Mouse (Mus musculus): ENCODE data around the gene Fam173a. TPM values are rescaled to one million over a fixed set of nuclear protein-coding genes. Genes with fewer than 3 reads are reported as not detected.
A peak's percentile ranks its signal among the peaks of the same experiment; 100 is the strongest.

Fam173a gene
- polyA plus RNA-seq, 1 experiment from 2014 or later, result 103 TPM

DNA sequence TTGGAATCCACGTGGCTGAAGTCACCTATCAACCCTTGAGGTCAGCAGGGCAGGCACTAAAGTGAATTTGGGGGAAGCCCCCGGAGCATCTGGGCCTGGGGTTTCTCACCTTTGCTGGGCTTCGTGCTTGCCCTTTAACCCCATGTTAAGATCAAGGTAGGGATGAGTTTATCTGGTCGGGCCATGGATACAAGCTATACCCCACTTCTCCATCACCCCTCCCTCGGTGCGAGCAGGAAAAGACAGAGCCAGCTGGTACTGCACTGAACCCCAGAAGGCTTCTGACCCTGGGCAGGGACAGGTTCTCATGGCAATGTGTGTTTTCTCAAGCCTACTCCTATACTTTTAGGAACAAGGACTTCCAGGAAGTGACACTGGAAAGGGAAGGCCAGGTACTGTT, 11.4 kb downstream of the Fam173a start:
- Histone ChIP-seq H3K4me1 (ENCODE audit: control insufficient read depth, insufficient read depth, low read depth, low read length) (peaks cover 24% of the 10 kb centered on the region), H3K36me3 (ENCODE audit: control insufficient read depth, insufficient read depth, low read length) (peaks cover 22% of the 10 kb centered on the region), H3K9me3 (ENCODE audit: control insufficient read depth, low read length) (no peaks in the 10 kb centered on the region), H3K4me3 (ENCODE audit: low read length) (no peak overlapping the region), H3K27ac (ENCODE audit: low read depth, low read length) (no peak overlapping the region), H3K27me3 (replicated peaks; ENCODE audit: control insufficient read depth, insufficient read depth, low read length) (no peaks in the 10 kb centered on the region), H3K9ac (ENCODE audit: low read depth, low read length) (no peak overlapping the region), H3K4me2 (ENCODE audit: low read length) (no peak overlapping the region)
- WGBS, result 85% methylated on average over 6 of the region's 6 CpGs
- no peak for ATAC-seq

DNA sequence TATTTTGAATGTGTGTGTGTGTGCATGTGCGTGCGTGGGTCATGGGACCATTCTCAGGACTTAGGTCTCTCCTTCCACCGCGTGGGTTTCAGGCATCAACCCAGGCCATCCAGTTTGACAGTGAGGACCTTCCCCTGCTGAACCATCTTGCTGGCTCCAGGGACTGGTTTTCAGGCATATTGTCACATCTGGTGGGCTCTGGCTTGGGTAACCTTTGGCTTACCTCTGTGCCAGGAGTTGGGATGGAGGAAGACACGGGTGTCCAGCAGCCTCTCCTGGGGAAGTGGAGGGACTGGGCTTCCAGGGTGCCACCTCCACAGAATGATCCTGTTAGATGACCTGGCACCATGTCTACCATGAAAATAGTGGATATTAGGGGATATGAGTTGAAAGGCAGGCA, 14.8 kb downstream of the Fam173a start:
- H3K27me3 ChIP-seq (replicated peaks; ENCODE audit: control insufficient read depth, insufficient read depth, low read length), result no peaks in the 10 kb centered on the region
- peaks cover 11% of the 10 kb centered on the region for H3K4me1 ChIP-seq (ENCODE audit: control insufficient read depth, insufficient read depth, low read depth, low read length)
- ATAC-seq, result no peak
- H3K9me3 ChIP-seq (ENCODE audit: control insufficient read depth, low read length), result no peaks in the 10 kb centered on the region
- H3K27ac ChIP-seq (ENCODE audit: low read depth, low read length), result no peak overlapping the region
- no peak overlapping the region for H3K9ac ChIP-seq (ENCODE audit: low read depth, low read length)
- 94% methylated on average over 5 of the region's 5 CpGs for WGBS
- no peak overlapping the region for H3K4me3 ChIP-seq (ENCODE audit: low read length)
- no peak overlapping the region for H3K4me2 ChIP-seq (ENCODE audit: low read length)
- peaks cover 22% of the 10 kb centered on the region for H3K36me3 ChIP-seq (ENCODE audit: control insufficient read depth, insufficient read depth, low read length)

DNA sequence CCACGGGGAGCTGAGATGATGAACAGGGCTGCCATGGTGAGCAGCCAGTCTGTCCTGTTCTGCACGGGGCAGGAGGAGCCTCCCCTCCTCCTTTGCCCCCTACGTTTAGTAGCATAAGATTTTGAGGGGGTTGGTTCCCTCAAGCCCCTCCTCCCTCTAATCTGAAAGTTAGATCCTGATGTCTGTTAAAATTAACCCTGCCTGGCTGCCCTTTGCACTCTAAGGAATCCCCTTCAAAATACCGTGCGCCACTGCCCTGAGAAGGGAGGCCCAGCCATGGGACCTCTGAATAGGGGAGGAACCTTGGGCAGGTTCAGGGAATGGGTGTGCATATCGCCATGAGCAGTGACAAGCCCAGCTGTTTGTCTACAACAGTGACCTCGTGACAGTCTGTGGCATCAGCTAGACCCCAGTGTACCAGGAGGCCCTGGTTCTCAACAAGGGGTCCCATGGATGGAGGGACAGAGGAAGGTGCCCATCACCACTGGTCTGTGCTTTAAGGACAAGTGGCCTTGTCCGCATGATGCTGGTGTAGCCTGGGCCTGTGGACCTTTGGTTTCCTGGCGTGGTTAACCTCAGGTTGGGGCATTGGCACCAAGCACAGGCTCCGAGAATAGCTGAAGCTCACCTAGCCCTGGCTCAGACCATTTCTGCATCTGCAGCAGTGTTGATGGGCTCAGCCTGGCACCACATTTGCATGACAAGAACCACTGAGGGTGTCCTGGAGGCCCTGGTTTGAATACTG, 17.2 kb downstream of the Fam173a start:
- no peaks in the 10 kb centered on the region for H3K27me3 ChIP-seq (replicated peaks; ENCODE audit: control insufficient read depth, insufficient read depth, low read length)
- H3K9ac ChIP-seq (ENCODE audit: low read depth, low read length), result no peak overlapping the region
- ATAC-seq, result no peak
- no peaks in the 10 kb centered on the region for H3K9me3 ChIP-seq (ENCODE audit: control insufficient read depth, low read length)
- no peak overlapping the region for H3K4me2 ChIP-seq (ENCODE audit: low read length)
- peaks cover 8% of the 10 kb centered on the region; the same call in 1 of the 2 replicates for H3K36me3 ChIP-seq (ENCODE audit: control insufficient read depth, insufficient read depth, low read length)
- H3K4me3 ChIP-seq (ENCODE audit: low read length), result no peak overlapping the region
- no peak overlapping the region for H3K27ac ChIP-seq (ENCODE audit: low read depth, low read length)
- 84% methylated on average over 10 of the region's 10 CpGs for WGBS
- H3K4me1 ChIP-seq (ENCODE audit: control insufficient read depth, insufficient read depth, low read depth, low read length), result peaks cover 7% of the 10 kb centered on the region

DNA sequence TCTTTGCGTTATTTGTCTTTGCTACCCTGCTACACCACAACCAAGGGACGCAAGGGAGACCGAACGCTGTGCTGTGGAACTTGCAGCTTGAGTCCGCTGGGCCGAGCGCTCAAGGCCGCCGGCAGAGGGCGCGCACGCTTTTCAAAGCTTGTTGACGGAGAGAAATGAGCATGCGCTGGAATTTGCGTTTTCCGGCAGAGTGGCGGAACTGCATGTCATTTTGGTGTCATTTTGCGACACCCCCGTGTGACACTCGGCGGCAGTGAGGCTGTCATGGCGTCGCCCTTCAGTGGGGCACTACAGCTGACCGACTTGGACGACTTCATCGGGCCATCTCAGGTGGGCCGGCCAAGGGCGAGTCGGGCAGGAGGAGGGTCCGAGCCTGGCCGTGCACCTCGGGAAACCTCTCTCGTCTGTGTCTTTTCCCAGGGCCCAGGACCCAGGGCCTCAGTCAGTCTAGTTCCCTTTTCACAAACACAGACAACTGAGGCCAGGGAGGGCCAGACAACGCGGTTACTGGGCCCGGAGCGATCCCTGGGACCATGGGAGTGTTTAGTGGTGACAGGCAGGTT, 19.1 kb downstream of the Fam173a start, which contains the start of gene Narfl:
TSS of gene Narfl (plus strand) at position 228 of the 572 bp plus-strand sequence.
- under 1% methylated on average over 37 of the region's 37 CpGs for WGBS
- H3K4me1 ChIP-seq (ENCODE audit: control insufficient read depth, insufficient read depth, low read depth, low read length), result peaks cover 7% of the 10 kb centered on the region
- H3K9ac ChIP-seq (ENCODE audit: low read depth, low read length), result peak within 1 kb of the TSS; percentile 75
- no peaks in the 10 kb centered on the region; the same call in 1 of the 2 replicates for H3K27me3 ChIP-seq (replicated peaks; ENCODE audit: control insufficient read depth, insufficient read depth, low read length)
- H3K4me2 ChIP-seq (ENCODE audit: low read length), result peak within 1 kb of the TSS; percentile 69
- H3K36me3 ChIP-seq (ENCODE audit: control insufficient read depth, insufficient read depth, low read length), result no peaks in the 10 kb centered on the region
- peak within 1 kb of the TSS; percentile 62 for H3K4me3 ChIP-seq (ENCODE audit: low read length)
- no peak within 1 kb of the TSS for H3K27ac ChIP-seq (ENCODE audit: low read depth, low read length)
- H3K9me3 ChIP-seq (ENCODE audit: control insufficient read depth, low read length), result no peaks in the 10 kb centered on the region
- peak; percentile 89 for ATAC-seq

DNA sequence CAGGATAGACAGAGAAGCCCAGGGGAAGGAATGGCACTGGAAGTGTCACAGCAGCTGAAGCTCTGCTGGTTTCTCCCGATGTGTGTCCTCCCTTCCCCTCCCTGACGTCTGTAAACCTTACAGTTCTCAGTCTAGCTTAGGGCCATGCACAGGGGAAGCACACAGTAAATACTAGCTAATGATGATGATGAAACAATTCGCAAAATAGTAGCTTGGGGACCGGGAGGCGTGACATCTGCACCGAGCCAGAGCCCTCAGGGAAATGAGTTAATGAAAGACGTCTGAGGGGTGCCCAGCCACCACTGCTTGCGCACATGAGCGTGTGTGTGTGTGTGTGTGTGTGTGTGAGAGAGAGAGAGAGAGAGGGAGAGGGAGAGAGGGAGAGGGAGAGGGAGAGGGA, 23.4 kb downstream of the Fam173a start:
- Histone ChIP-seq H3K27me3 (replicated peaks; ENCODE audit: control insufficient read depth, insufficient read depth, low read length) (no peaks in the 10 kb centered on the region; the same call in none of the 2 replicates), H3K4me2 (ENCODE audit: low read length) (no peak overlapping the region), H3K9ac (ENCODE audit: low read depth, low read length) (no peak overlapping the region), H3K9me3 (ENCODE audit: control insufficient read depth, low read length) (no peaks in the 10 kb centered on the region), H3K36me3 (ENCODE audit: control insufficient read depth, insufficient read depth, low read length) (no peaks in the 10 kb centered on the region), H3K4me3 (ENCODE audit: low read length) (no peak overlapping the region), H3K4me1 (ENCODE audit: control insufficient read depth, insufficient read depth, low read depth, low read length) (peaks cover 4% of the 10 kb centered on the region), H3K27ac (ENCODE audit: low read depth, low read length) (no peak overlapping the region)
- no peak for ATAC-seq
- 44% methylated on average over 9 of the region's 9 CpGs for WGBS

DNA sequence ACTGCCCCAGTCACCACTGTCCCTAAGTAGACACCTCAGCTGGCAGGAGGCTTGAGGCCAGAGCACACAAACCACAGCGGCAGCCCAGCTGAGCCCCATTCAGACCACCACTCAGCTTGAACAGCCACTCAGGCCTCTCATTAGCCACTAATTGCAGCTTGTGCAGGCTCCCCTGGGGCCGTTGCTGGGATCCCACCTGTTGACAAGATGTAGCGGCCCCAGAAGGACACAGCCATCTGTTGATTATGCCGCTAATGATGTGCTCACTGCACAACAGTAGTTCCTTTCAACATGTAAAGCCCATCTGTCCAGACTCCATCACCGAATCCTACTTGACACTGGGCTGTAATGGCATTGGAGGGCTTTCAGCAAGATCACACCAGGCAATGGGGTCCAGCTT, 26.8 kb downstream of the Fam173a start:
- ATAC-seq, result no peak
- Histone ChIP-seq H3K4me1 (ENCODE audit: control insufficient read depth, insufficient read depth, low read depth, low read length) (no peaks in the 10 kb centered on the region), H3K27me3 (replicated peaks; ENCODE audit: control insufficient read depth, insufficient read depth, low read length) (no peaks in the 10 kb centered on the region; the same call in none of the 2 replicates), H3K9me3 (ENCODE audit: control insufficient read depth, low read length) (no peaks in the 10 kb centered on the region), H3K4me2 (ENCODE audit: low read length) (no peak overlapping the region), H3K36me3 (ENCODE audit: control insufficient read depth, insufficient read depth, low read length) (no peaks in the 10 kb centered on the region), H3K4me3 (ENCODE audit: low read length) (no peak overlapping the region), H3K9ac (ENCODE audit: low read depth, low read length) (no peak overlapping the region), H3K27ac (ENCODE audit: low read depth, low read length) (no peak overlapping the region)
- WGBS, result 28% methylated on average over 5 of the region's 5 CpGs

DNA sequence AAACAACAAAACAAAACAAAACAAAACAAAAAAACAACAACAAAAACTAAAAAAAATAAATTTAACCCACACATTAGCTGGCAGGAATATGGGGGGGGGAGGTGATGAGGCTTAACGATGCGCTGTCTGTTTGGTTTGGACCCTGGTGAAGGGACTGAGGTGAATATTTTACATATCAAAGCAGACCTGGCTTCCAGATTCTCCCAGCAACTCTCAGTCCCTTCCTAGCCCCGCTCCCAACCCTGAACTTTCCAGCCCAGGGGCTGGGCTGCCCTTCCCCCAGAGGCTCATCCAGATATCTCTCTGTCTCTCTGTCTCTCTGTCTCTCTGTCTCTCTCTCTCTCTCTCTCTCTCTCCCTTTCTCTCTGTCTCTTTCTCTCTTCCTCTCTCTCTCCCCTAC, 30.1 kb downstream of the Fam173a start:
- no peak overlapping the region for H3K4me3 ChIP-seq (ENCODE audit: low read length)
- no peak overlapping the region for H3K27ac ChIP-seq (ENCODE audit: low read depth, low read length)
- H3K9ac ChIP-seq (ENCODE audit: low read depth, low read length), result no peak overlapping the region
- H3K9me3 ChIP-seq (ENCODE audit: control insufficient read depth, low read length), result no peaks in the 10 kb centered on the region
- no peak for ATAC-seq
- H3K27me3 ChIP-seq (replicated peaks; ENCODE audit: control insufficient read depth, insufficient read depth, low read length), result no peaks in the 10 kb centered on the region; the same call in none of the 2 replicates
- 37% methylated on average over 3 of the region's 3 CpGs for WGBS
- H3K36me3 ChIP-seq (ENCODE audit: control insufficient read depth, insufficient read depth, low read length), result no peaks in the 10 kb centered on the region
- H3K4me1 ChIP-seq (ENCODE audit: control insufficient read depth, insufficient read depth, low read depth, low read length), result no peaks in the 10 kb centered on the region
- no peak overlapping the region for H3K4me2 ChIP-seq (ENCODE audit: low read length)

DNA sequence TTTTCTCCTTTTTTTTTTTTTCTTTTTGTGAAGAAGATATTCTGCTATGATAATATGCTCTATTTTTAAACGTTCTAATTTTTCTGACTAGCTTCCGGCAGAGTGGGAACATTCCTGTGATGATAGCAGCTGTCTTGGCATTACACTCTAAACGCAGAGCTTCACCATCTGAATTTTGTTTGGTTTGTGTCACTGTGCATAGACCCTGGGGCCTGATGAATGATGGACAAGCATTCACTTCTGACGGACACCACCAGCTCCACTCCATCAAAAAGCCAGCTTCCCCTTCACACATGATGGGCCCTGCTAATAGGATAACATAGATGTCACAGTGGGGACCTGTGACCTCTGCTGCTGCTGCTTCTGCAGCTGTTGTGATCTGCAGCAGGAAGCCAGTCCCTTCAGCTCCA, 31.1 kb downstream of the Fam173a start:
- no peaks in the 10 kb centered on the region for H3K36me3 ChIP-seq (ENCODE audit: control insufficient read depth, insufficient read depth, low read length)
- H3K4me1 ChIP-seq (ENCODE audit: control insufficient read depth, insufficient read depth, low read depth, low read length), result no peaks in the 10 kb centered on the region
- no peak for ATAC-seq
- H3K4me2 ChIP-seq (ENCODE audit: low read length), result no peak overlapping the region
- no peak overlapping the region for H3K9ac ChIP-seq (ENCODE audit: low read depth, low read length)
- H3K4me3 ChIP-seq (ENCODE audit: low read length), result no peak overlapping the region
- WGBS, result 35% methylated on average over 4 of the region's 4 CpGs
- no peaks in the 10 kb centered on the region for H3K9me3 ChIP-seq (ENCODE audit: control insufficient read depth, low read length)
- no peaks in the 10 kb centered on the region for H3K27me3 ChIP-seq (replicated peaks; ENCODE audit: control insufficient read depth, insufficient read depth, low read length)
- H3K27ac ChIP-seq (ENCODE audit: low read depth, low read length), result no peak overlapping the region

DNA sequence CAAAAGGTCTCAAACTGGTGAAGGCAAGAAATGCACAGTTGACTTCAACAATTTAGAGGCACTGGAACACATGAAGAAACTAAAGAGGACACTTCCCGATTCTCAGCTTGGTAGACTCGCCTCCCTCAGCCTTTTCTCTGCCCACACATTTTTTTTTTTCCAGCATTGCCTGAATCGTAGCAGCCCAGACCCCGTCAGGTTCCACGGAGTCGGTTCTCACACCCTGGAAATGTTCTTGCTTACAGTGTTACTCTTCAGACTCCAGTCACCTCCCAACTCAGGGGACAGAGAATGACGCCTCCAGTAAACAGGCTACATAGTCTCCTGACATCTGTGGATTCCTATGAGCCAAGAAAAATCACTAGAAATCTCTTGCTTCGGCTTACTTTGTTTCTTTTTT, 32.6 kb downstream of the Fam173a start:
- no peak overlapping the region for H3K9ac ChIP-seq (ENCODE audit: low read depth, low read length)
- H3K4me1 ChIP-seq (ENCODE audit: control insufficient read depth, insufficient read depth, low read depth, low read length), result no peaks in the 10 kb centered on the region
- 80% methylated on average over 8 of the region's 8 CpGs for WGBS
- H3K27ac ChIP-seq (ENCODE audit: low read depth, low read length), result no peak overlapping the region
- H3K4me3 ChIP-seq (ENCODE audit: low read length), result no peak overlapping the region
- no peak overlapping the region for H3K4me2 ChIP-seq (ENCODE audit: low read length)
- H3K9me3 ChIP-seq (ENCODE audit: control insufficient read depth, low read length), result no peaks in the 10 kb centered on the region
- no peaks in the 10 kb centered on the region for H3K36me3 ChIP-seq (ENCODE audit: control insufficient read depth, insufficient read depth, low read length)
- H3K27me3 ChIP-seq (replicated peaks; ENCODE audit: control insufficient read depth, insufficient read depth, low read length), result no peaks in the 10 kb centered on the region
- no peak for ATAC-seq

All from hindbrain, embryonic 16.5 days (tissue).